Mouse (Mus musculus): Measurements from ENCODE around the gene Castor2. TPM values are rescaled to one million over a fixed set of nuclear protein-coding genes. Genes with fewer than 3 reads are reported as not detected.

The Castor2 gene
- polyA plus RNA-seq, 1 experiment from 2014 or later: 12.3 TPM

GRCm38 (mm10) chr5:134186961-134187731 is 87.6 kb downstream of the Castor2 start:
- no peak overlapping the region for H3K9ac ChIP-seq (ENCODE audit: low read depth, low read length)
- H3K4me2 ChIP-seq (replicated peaks; ENCODE audit: low read depth, low read length): no peak overlapping the region
- 78% methylated on average over 4 of the region's 4 CpGs for WGBS
- H3K36me3 ChIP-seq (ENCODE audit: control insufficient read depth, insufficient read depth, low read length): no peaks in the 10 kb centered on the region
- DNase-seq (ENCODE audit: low spot score) (peak; percentile 74), ATAC-seq (ENCODE audit: low FRiP score) (no peak)
- H3K4me3 ChIP-seq (ENCODE audit: low read depth, low read length): no peak overlapping the region
- H3K9me3 ChIP-seq (ENCODE audit: control insufficient read depth, low read length): no peaks in the 10 kb centered on the region
- H3K27me3 ChIP-seq (ENCODE audit: control insufficient read depth, insufficient read depth, low read length): no peaks in the 10 kb centered on the region
- peaks cover 4% of the 10 kb centered on the region; the same call in 1 of the 2 replicates for H3K4me1 ChIP-seq (replicated peaks; ENCODE audit: control insufficient read depth, insufficient read depth, low read length)
- H3K27ac ChIP-seq (ENCODE audit: low read depth, low read length): no peak overlapping the region

- Histone ChIP-seq H3K27ac (ENCODE audit: low read depth, low read length) (no peak overlapping the region), H3K36me3 (ENCODE audit: control insufficient read depth, insufficient read depth, low read length) (no peaks in the 10 kb centered on the region), H3K9me3 (ENCODE audit: control insufficient read depth, low read length) (no peaks in the 10 kb centered on the region), H3K4me1 (replicated peaks; ENCODE audit: control insufficient read depth, insufficient read depth, low read length) (no peaks in the 10 kb centered on the region; the same call in 1 of the 2 replicates), H3K4me3 (ENCODE audit: low read depth, low read length) (no peak overlapping the region), H3K27me3 (ENCODE audit: control insufficient read depth, insufficient read depth, low read length) (no peaks in the 10 kb centered on the region), H3K9ac (ENCODE audit: low read depth, low read length) (no peak overlapping the region), H3K4me2 (replicated peaks; ENCODE audit: low read depth, low read length) (no peak overlapping the region)
- DNase-seq (ENCODE audit: low spot score): no peak
- no peak for ATAC-seq (ENCODE audit: low FRiP score)
- WGBS: 89% methylated on average over 7 of the region's 7 CpGs
These were observed 89.1 kb downstream of the Castor2 start for GRCm38 (mm10) chr5:134188571-134188970.

GRCm38 (mm10) chr5:134193664-134194063 is 94.2 kb downstream of the Castor2 start:
- no peak for ATAC-seq (ENCODE audit: low FRiP score)
- no peak for DNase-seq (ENCODE audit: low spot score)
- H3K9me3 ChIP-seq (ENCODE audit: control insufficient read depth, low read length): no peaks in the 10 kb centered on the region
- no peak overlapping the region for H3K4me2 ChIP-seq (replicated peaks; ENCODE audit: low read depth, low read length)
- no peak overlapping the region for H3K27ac ChIP-seq (ENCODE audit: low read depth, low read length)
- H3K4me1 ChIP-seq (replicated peaks; ENCODE audit: control insufficient read depth, insufficient read depth, low read length): no peaks in the 10 kb centered on the region
- no peaks in the 10 kb centered on the region for H3K36me3 ChIP-seq (ENCODE audit: control insufficient read depth, insufficient read depth, low read length)
- H3K9ac ChIP-seq (ENCODE audit: low read depth, low read length): no peak overlapping the region
- H3K4me3 ChIP-seq (ENCODE audit: low read depth, low read length): no peak overlapping the region
- no peaks in the 10 kb centered on the region for H3K27me3 ChIP-seq (ENCODE audit: control insufficient read depth, insufficient read depth, low read length)
- WGBS: 91% methylated on average over 8 of the region's 8 CpGs

Other genes starting within 250 kb of the Castor2 start
- gene Rcc1l, start 77.1 kb downstream of the Castor2 start, polyA plus RNA-seq (2014; fragmentation: Nextera tagmentation; extraction: Ambion mirVana): 21.8 and 22.8 TPM in 2 replicates
- gene Gtf2ird2, start 84.3 kb downstream of the Castor2 start, polyA plus RNA-seq (2014; fragmentation: Nextera tagmentation; extraction: Ambion mirVana): 7.1 and 8.2 TPM in 2 replicates
- 3.2 and 4.0 TPM in 2 replicates for gene Ncf1, start 129.9 kb downstream of the Castor2 start, polyA plus RNA-seq (2014; fragmentation: Nextera tagmentation; extraction: Ambion mirVana)
- 178 and 181 TPM in 2 replicates for gene Gtf2i, start 215.0 kb downstream of the Castor2 start, polyA plus RNA-seq (2014; fragmentation: Nextera tagmentation; extraction: Ambion mirVana)

All from hindbrain, embryonic 11.5 days (tissue).